Mouse (Mus musculus) inflammation-experienced regulatory T-cells, adult 16 weeks (primary cell): ENCODE data around the gene Olfr1259. TPM values are rescaled to one million over a fixed set of nuclear protein-coding genes. Genes with fewer than 3 reads are reported as not detected.

Source experiments
- polyA plus RNA-seq: library from polyadenylated mRNA; unstranded; fragments of 100-300 nt; shearing (Covaris generic); gene quantifications from one replicate; pipeline ENCODE4 v1.2.1, GENCODE M21; 2017

Gene Olfr1259
- polyA plus RNA-seq: not detected

DNA sequence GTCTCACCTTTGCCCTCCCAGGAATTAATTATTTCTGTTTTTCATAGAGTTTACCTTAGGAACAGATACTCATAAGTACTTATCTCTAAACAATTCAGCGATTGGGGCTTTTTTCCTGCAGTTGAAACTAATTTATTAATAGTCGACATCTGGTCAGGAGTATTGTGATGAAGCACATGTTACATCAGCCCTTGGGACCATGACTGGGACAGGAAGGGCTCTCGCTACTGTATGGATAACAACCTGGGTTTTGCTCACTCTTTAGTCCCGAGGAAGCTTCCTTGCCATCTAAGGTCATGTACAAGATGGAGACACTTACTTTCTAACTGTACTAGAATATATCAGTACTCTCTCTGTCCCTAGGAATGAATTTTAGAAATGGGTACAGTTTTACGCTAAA, at the start of gene Olfr1259:
TSS of gene Olfr1259 (minus strand) at position 101 of the 400 bp plus-strand sequence.

DNA sequence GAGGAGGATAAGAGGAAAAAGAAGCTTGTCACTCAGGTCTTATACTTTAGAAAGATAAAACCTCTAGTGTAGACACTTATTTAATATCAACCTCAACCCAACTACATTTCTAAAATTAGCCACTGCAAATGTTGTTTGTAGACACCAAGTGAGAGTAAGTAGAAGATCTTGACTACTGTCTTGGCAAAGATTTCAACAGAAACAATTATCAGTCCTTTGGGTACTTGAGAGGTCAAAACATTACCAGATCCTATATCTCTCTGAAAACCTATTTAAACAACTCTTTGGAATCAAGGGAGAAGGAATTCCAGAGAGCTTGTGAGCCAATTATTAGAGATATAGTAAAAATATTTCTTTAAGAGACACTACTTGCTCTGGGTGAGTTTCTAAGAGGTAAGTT, 42.5 kb upstream of the Olfr1259 start, which contains the start of gene Olfr1261:
TSS of gene Olfr1261 (plus strand) at position 301 of the 400 bp plus-strand sequence.

DNA sequence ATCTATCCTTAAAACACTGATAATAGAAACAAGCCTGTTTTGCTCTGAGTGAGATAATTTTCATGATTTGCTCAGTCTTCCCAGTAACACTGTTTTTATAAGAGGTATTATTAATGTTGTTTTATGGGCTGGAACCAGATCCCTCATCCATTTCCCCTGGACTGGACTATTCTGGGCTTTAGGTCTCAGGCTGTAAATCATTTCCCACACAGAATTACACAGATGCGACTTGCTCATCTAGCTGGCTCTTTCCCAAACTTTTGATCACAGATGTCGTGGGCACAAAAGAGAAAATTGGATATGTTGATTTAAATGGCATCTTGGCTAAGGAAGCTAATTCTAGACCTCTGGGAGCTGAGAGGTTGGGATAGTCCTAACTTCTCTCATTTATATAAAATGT, 25.7 kb upstream of the Olfr1259 start, which contains the start of gene Olfr1260:
TSS of gene Olfr1260 (plus strand) at position 157 of the 400 bp plus-strand sequence.

DNA sequence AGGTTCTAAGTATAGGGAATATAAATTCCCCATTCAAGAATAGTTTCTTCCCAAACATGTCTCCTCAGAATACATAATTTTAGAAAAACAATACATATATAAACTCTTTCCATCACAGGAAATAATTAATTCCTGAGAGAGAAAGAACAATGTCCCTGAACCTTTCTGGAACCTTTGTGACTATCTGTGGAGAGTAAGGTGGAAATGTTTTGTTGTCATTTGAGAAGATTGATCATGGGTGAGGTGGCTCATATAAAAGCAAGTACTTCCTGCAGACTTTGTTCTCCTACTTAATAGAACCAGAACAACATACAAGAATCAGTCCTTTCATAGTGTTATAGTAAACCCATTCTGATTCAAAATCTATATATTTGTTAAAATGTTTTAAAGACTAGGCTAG, 21.5 kb downstream of the Olfr1259 start, which contains the start of gene Olfr1258:
TSS of gene Olfr1258 (plus strand) at position 301 of the 400 bp plus-strand sequence.

Other genes with a start within 250 kb of the Olfr1259 start
- gene Olfr1252, start 223.7 kb downstream of the Olfr1259 start, polyA plus RNA-seq: not detected
- not detected for gene Olfr1253, start 191.6 kb downstream of the Olfr1259 start, polyA plus RNA-seq
- not detected for gene Olfr1254, start 155.0 kb downstream of the Olfr1259 start, polyA plus RNA-seq
- not detected for gene Olfr1255, start 136.6 kb downstream of the Olfr1259 start, polyA plus RNA-seq
- gene Olfr1256, start 107.1 kb downstream of the Olfr1259 start, polyA plus RNA-seq: not detected
- gene Olfr48, start 100.5 kb downstream of the Olfr1259 start, polyA plus RNA-seq: not detected
- not detected for gene Olfr1257, start 70.2 kb downstream of the Olfr1259 start, polyA plus RNA-seq
- 0.11 TPM for gene Olfr1258, start 21.4 kb downstream of the Olfr1259 start, polyA plus RNA-seq
- not detected for gene Olfr1260, start 25.7 kb upstream of the Olfr1259 start, polyA plus RNA-seq
- gene Olfr1261, start 42.6 kb upstream of the Olfr1259 start, polyA plus RNA-seq: not detected
- not detected for gene Olfr1262, start 51.5 kb upstream of the Olfr1259 start, polyA plus RNA-seq
- not detected for gene Olfr1263, start 63.5 kb upstream of the Olfr1259 start, polyA plus RNA-seq
- not detected for gene Olfr1264, start 76.9 kb upstream of the Olfr1259 start, polyA plus RNA-seq
- not detected for gene Olfr1265, start 86.7 kb upstream of the Olfr1259 start, polyA plus RNA-seq
- gene Olfr140, start 114.9 kb upstream of the Olfr1259 start, polyA plus RNA-seq: not detected
- gene Olfr1269, start 172.7 kb upstream of the Olfr1259 start, polyA plus RNA-seq: not detected
- gene Olfr32, start 193.6 kb upstream of the Olfr1259 start, polyA plus RNA-seq: not detected
- not detected for gene Olfr1270, start 204.4 kb upstream of the Olfr1259 start, polyA plus RNA-seq